Mouse (Mus musculus) forebrain, embryonic 14.5 days (tissue): Measurements from ENCODE around the gene Mrpl33. TPM values are rescaled to one million over a fixed set of nuclear protein-coding genes. Genes with fewer than 3 reads are reported as not detected.

Source experiments
- ATAC-seq: fragments of 200-750 bp; cut with Nextera tagmentation; 2 replicates; pipeline ENCODE4 v1.8.0; 2017; ENCODE audit warnings: mild to moderate bottlenecking, moderate library complexity
- DNase-seq: peaks from one replicate; pipeline ENCODE4 v3.0.0-alpha.2; 2015; ENCODE audit warnings: low spot score
- H3K27ac ChIP-seq: fragments of 300-500 bp; sonication (generic); 2 replicates; pipeline ENCODE4 v1.5.1; 2014; ENCODE audit warnings: low read depth, mild to moderate bottlenecking, control low read depth, low read length, moderate library complexity
- H3K27me3 ChIP-seq: fragments of 300-500 bp; sonication (generic); replicated peaks from 2 replicates; pipeline ENCODE4 v1.6.1; 2014; ENCODE audit warnings: low read length, control low read depth, mixed read lengths; ENCODE audit not compliant: control insufficient read depth, insufficient read depth
- H3K36me3 ChIP-seq: fragments of 300-500 bp; sonication (generic); 2 replicates; pipeline ENCODE4 v1.6.1; 2014; ENCODE audit warnings: low read length, control low read depth; ENCODE audit not compliant: control insufficient read depth, insufficient read depth
- H3K4me1 ChIP-seq: fragments of 300-500 bp; sonication (generic); 2 replicates; pipeline ENCODE4 v1.6.1; 2014; ENCODE audit warnings: antibody characterized with exemption, low read length, control low read depth; ENCODE audit not compliant: control insufficient read depth, insufficient read depth
- H3K4me2 ChIP-seq: fragments of 300-500 bp; sonication (generic); 2 replicates; pipeline ENCODE4 v1.6.1; 2014; ENCODE audit warnings: mild to moderate bottlenecking, control low read depth, low read length
- H3K4me3 ChIP-seq: fragments of 300-500 bp; sonication (generic); 2 replicates; pipeline ENCODE4 v1.5.1; 2014; ENCODE audit warnings: low read depth, low read length, control low read depth
- H3K9ac ChIP-seq: fragments of 300-500 bp; sonication (generic); 2 replicates; pipeline ENCODE4 v1.6.1; 2014; ENCODE audit warnings: mild to moderate bottlenecking, low read length, control low read depth, moderate library complexity
- H3K9me3 ChIP-seq: fragments of 300-500 bp; sonication (generic); replicated peaks from 2 replicates; pipeline ENCODE4 v1.6.1; 2016; ENCODE audit warnings: low read length, control low read depth, mixed read lengths; ENCODE audit not compliant: control insufficient read depth
- WGBS: fragments of 180-500 bp; shearing (Covaris S2); extraction: QIAGEN DNeasy Blood & Tissue Kit; methylation state at CpG from one replicate; pipeline ENCODE4 v1.1.7; 2014; 5-methylcytosine and 5-hydroxymethylcytosine counted together
- polyA plus RNA-seq: library from polyadenylated mRNA; unstranded; fragments of >200 nt; fragmentation: Nextera tagmentation; extraction: Ambion mirVana; gene quantifications from 2 replicates; pipeline ENCODE4 v1.2.1, GENCODE M21; 2014

Mrpl33 gene
- polyA plus RNA-seq, 1 experiment from 2014 or later: 241 TPM

DNA sequence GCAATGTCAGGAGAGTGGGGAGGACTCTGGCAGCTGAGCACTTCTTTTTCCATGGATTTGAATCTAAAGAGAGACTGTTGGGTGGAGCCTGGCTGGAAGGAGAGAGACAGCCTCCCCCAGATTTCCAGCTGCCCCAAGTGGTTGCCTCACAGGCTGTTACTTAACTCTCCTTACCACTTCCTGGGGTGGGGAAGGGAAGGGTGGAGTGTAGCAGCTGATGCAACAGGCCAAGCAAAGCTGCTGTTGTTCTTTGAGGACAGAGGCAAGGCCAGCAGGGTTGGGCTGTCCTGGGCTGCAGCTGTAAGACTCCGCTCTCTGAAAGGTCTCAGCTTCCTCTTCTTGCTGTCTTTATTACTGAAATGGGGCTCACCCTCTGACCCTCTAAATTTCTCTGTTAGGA is 5.6 kb downstream of the Mrpl33 start:
- Histone ChIP-seq H3K9ac (no peak overlapping the region), H3K27me3 (no peaks in the 10 kb centered on the region), H3K4me2 (no peak overlapping the region), H3K4me3 (no peak overlapping the region), H3K36me3 (no peaks in the 10 kb centered on the region), H3K4me1 (no peaks in the 10 kb centered on the region), H3K9me3 (no peaks in the 10 kb centered on the region), H3K27ac (no peak overlapping the region)
- ATAC-seq (no peak), DNase-seq (no peak)
- WGBS: 84% methylated on average over 1 of the region's 1 CpGs

DNA sequence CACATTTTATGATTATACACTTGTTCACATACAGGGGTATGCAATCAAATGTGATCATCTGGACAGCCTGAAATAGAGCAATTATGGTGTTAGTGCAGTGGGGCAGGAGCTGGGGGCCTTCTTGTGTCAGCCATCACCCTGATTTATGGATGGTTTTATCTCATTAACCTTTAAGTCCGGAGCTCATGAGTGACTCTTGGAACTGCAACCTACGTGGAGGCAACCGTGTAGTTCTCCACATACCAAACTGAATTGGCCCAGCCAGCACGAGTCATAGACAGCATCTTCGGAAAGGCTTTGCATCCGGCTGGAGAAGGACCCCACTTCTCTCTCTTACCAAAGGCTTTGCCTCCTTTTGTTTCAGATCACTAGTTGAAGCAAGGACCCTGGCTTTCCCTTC is 7.0 kb downstream of the Mrpl33 start:
- DNase-seq (no peak), ATAC-seq (no peak)
- no peaks in the 10 kb centered on the region for H3K36me3 ChIP-seq
- no peak overlapping the region for H3K4me2 ChIP-seq
- no peaks in the 10 kb centered on the region for H3K9me3 ChIP-seq
- H3K4me1 ChIP-seq: no peaks in the 10 kb centered on the region
- no peak overlapping the region for H3K9ac ChIP-seq
- no peak overlapping the region for H3K4me3 ChIP-seq
- H3K27me3 ChIP-seq: no peaks in the 10 kb centered on the region
- H3K27ac ChIP-seq: no peak overlapping the region
- WGBS: 94% methylated on average over 6 of the region's 6 CpGs

DNA sequence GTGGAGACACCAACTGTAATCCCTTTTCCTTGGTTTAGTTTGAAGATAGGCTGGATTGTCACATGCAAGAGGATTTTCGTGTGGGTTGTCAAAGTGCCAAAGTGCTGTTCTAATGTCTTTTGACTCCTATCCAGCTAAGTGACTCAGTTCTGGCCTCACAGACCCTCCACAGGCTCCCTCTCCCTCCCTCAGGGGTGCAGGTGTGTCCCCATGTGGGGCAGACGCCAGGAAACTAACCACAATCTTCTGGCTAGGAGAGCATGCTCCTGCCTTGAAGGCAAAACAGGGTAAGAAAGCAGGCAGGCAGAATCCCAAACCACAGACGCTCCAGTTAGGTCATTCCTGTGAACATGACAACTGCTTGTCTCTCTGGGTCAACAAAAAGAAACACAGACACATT is 9.4 kb downstream of the Mrpl33 start:
- no peak overlapping the region for H3K4me3 ChIP-seq
- no peak overlapping the region for H3K27ac ChIP-seq
- DNase-seq (no peak), ATAC-seq (no peak)
- H3K9ac ChIP-seq: no peak overlapping the region
- H3K36me3 ChIP-seq: no peaks in the 10 kb centered on the region
- no peaks in the 10 kb centered on the region for H3K27me3 ChIP-seq
- H3K4me2 ChIP-seq: no peak overlapping the region
- WGBS: 59% methylated on average over 3 of the region's 3 CpGs
- H3K9me3 ChIP-seq: no peaks in the 10 kb centered on the region
- no peaks in the 10 kb centered on the region for H3K4me1 ChIP-seq

DNA sequence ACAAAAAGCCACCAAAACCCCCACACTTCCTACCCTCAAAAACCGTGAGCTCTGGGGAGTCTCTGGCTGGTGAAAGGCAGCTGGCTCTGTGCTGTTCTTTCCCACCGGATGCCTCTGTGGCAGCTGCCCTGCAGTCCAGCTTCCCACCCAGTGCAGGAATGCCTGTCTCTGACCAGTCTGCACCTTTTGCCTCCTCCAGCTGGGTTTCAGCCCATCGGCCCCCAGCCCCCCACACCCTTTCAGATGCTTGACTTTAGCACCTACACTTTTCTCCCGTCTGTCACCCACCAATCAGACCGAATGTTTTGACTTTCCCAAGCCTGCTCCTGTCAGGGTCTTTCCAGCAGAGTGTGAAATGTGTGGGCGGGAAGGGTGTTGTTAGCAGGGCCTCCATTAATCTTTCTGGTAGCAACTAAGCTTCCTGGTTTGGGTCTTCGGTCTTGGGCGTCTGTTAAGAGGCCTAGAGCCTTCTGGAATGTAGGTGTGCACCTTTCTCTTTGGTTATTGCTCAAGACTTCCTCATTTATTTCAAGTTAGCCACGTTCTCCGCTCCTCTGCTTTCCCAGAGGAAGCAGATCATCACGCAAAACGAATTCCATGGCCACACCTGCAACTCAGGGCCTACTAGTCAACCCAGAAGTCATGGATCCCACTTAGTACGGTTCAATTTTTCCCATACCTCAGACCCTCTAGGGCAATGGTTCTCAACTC is 13.8 kb downstream of the Mrpl33 start:
- Histone ChIP-seq H3K27ac (no peak overlapping the region), H3K4me2 (no peak overlapping the region), H3K4me1 (peaks cover 8% of the 10 kb centered on the region), H3K27me3 (no peaks in the 10 kb centered on the region), H3K4me3 (no peak overlapping the region), H3K9me3 (no peaks in the 10 kb centered on the region), H3K36me3 (no peaks in the 10 kb centered on the region), H3K9ac (no peak overlapping the region)
- WGBS: 82% methylated on average over 13 of the region's 13 CpGs
- ATAC-seq: no peak
- DNase-seq: no peak

DNA sequence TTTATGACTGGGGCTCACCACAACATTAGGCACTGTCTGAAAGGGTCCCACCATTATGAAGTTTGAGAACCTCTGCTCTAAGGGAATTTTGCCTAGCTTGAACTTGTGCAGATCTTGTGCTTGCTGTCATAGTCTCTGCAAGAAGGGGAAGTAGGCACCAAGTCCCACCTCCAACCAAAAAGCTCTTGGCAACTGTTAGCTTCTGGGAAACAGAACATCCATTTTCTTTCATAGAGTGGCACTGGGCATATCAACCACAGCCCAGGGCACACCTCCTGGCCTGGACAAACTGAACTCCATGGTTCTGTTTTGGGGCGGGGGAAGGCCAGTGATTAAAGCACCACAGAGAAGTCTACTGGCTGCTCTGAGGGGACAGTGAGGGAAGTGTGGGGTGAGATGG is 14.5 kb downstream of the Mrpl33 start:
- no peak overlapping the region for H3K4me2 ChIP-seq
- DNase-seq (no peak), ATAC-seq (no peak)
- H3K27ac ChIP-seq: no peak overlapping the region
- H3K4me1 ChIP-seq: peaks cover 8% of the 10 kb centered on the region
- 100% methylated on average over 1 of the region's 1 CpGs for WGBS
- H3K27me3 ChIP-seq: no peaks in the 10 kb centered on the region
- H3K9me3 ChIP-seq: no peaks in the 10 kb centered on the region
- no peaks in the 10 kb centered on the region for H3K36me3 ChIP-seq
- H3K9ac ChIP-seq: no peak overlapping the region
- H3K4me3 ChIP-seq: no peak overlapping the region

DNA sequence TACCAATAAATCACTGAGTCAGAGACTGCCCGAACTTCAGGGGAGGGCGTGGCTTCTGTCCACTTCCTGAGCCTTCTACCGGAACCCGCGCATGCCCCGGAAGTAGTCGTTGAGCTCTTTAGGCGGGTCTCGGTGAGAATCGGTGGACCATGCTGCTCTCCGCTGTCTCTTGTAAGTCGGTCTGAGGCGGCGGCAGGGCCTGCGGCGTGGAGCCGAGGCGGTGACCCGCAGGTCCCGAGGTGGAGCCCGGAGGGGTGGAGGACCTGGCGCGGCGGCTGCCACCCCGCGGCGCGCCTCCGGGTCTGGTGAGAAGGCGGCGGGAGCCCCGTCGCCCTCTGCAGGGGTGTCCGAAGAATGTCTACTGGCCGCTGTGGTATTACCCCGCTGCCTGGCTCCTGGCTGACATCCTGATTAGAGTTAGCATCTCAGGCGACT is 17.1 kb downstream of the Mrpl33 start:
- ATAC-seq: peak; percentile 97
- Histone ChIP-seq H3K4me2 (peak overlapping the region; percentile 51), H3K27ac (peak overlapping the region; percentile 29; the same call in 1 of the 2 replicates), H3K36me3 (peaks cover 18% of the 10 kb centered on the region), H3K9me3 (no peaks in the 10 kb centered on the region), H3K4me1 (peaks cover 8% of the 10 kb centered on the region), H3K4me3 (peak overlapping the region; percentile 53), H3K9ac (peak overlapping the region; percentile 64), H3K27me3 (no peaks in the 10 kb centered on the region)
- peak; percentile 92 for DNase-seq
- WGBS: under 1% methylated on average over 37 of the region's 37 CpGs

DNA sequence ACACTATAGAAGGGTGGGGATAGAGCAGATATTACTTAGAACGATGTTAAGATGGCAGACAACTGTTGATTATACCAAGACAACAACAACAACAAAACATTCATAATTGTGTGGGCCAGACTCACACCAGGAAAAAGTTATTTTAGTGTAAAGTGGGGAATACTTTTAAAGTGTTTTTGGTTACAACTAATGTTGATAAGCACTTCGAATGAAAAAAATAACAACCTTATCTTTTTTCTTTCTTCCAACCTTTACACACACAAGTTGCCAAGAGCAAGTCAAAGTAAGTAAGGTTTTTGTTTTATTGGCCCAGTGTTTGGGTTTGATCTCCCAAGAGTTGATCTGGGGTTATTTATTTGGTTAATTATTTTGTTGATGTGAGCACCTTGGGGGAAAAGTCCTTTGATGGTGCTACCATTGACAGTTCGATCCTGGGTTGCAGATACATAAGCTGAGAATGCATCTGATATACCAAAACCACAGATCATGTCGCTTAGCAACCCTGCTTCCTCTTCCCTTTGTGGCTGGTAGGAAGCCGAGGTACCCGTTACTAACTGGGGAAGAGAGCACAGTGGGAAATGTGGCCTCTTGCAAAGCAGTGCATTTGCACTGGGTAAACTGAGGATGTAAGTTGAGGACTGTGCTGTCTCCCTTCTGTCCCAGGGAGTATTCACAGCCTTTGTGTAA is 17.7 kb downstream of the Mrpl33 start:
- peaks cover 23% of the 10 kb centered on the region for H3K36me3 ChIP-seq
- 59% methylated on average over 6 of the region's 6 CpGs for WGBS
- no peak for ATAC-seq

DNA sequence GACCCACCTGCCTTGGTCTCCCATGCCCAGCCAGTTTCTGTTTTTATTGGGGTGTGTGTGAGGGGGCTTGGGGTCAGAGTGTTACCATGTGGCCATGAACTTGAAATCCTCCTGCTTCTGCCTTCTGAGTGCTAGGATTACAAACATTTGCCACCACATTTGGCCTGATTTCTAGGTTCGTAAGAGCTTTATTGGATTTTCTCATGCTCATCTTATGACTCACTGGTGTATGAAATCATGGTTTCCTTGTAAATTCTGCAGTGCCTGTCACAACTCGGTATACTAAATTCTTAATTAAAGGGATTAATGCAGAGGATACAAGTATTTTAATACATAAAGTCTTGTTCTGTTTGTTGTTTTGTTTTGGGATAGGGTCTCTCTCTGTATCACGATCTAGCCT is 23.6 kb downstream of the Mrpl33 start:
- Histone ChIP-seq H3K4me3 (no peak overlapping the region), H3K9ac (no peak overlapping the region), H3K4me2 (no peak overlapping the region), H3K9me3 (no peaks in the 10 kb centered on the region), H3K4me1 (no peaks in the 10 kb centered on the region; the same call in 1 of the 2 replicates), H3K27me3 (no peaks in the 10 kb centered on the region), H3K27ac (no peak overlapping the region), H3K36me3 (peaks cover 35% of the 10 kb centered on the region)
- DNase-seq (no peak), ATAC-seq (no peak)
- 92% methylated on average over 3 of the region's 3 CpGs for WGBS

More for the DNA sequence above, 17.7 kb downstream of the Mrpl33 start:
- Histone ChIP-seq H3K27me3 (no peaks in the 10 kb centered on the region), H3K9ac (peak overlapping the region; percentile 64), H3K9me3 (no peaks in the 10 kb centered on the region), H3K27ac (no peak overlapping the region), H3K4me3 (peak overlapping the region; percentile 53), H3K4me2 (peak overlapping the region; percentile 51), H3K4me1 (peaks cover 8% of the 10 kb centered on the region)
- no peak for DNase-seq

DNA sequence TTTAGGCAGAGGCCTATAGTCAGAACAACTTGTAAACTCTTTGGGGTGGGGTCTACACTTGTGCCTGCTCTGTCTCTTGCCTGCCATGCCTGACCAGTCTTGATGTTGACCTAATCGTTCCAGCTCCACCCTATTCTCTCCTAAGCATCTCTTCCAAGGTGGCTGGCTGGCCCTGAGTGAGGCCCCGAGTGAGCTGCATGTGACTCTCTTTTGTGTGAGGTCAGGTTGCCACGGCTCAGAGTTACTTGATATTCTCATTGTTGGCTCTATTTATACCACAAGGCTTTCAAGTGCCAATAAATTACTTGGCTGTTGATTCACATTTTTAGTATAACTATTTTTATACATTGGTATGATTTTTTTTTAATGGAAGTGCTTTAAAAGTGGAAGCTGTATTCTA is 30.4 kb downstream of the Mrpl33 start:
- Histone ChIP-seq H3K9me3 (no peaks in the 10 kb centered on the region), H3K36me3 (peaks cover 5% of the 10 kb centered on the region), H3K9ac (no peak overlapping the region), H3K27me3 (no peaks in the 10 kb centered on the region), H3K4me3 (no peak overlapping the region), H3K4me2 (no peak overlapping the region), H3K27ac (no peak overlapping the region), H3K4me1 (no peaks in the 10 kb centered on the region)
- DNase-seq (no peak), ATAC-seq (no peak)
- 53% methylated on average over 3 of the region's 3 CpGs for WGBS
